Mouse (Mus musculus) C3H10T1/2 (cell line): ENCODE measurements around the gene Olfr459. TPM values are rescaled to one million over a fixed set of nuclear protein-coding genes. Genes with fewer than 3 reads are reported as not detected.

Experiments used
- polyA plus RNA-seq, 2 experiments: library from polyadenylated mRNA; unstranded; fragments of >200 nt; fragmentation: generic; extraction: Trizol; gene quantifications; one replicate each; pipeline ENCODE4 v1.2.1; 2012; ENCODE audit warnings: missing spikeins in 2 of 2

The Olfr459 gene
- not detected for polyA plus RNA-seq

GRCm38 (mm10) chr6:41775077-41775476, at the start of gene Olfr459:
Olfr459 (minus strand) TSS chr6:41775177.

Other genes with a start within 250 kb of the Olfr459 start
- 100 to 1,000 TPM in 1 of 2 experiments, 10 to 100 TPM in 1; 19.8 to 104 TPM for gene Ephb6, start 169.7 kb downstream of the Olfr459 start, polyA plus RNA-seq
- gene Trpv6, start 138.8 kb downstream of the Olfr459 start, polyA plus RNA-seq = under 1 TPM; 0.01 to 0.53 TPM
- gene Trpv5, start 94.4 kb downstream of the Olfr459 start, polyA plus RNA-seq = not detected
- not detected for gene Llcfc1, start 90.7 kb downstream of the Olfr459 start, polyA plus RNA-seq
- gene Kel, start 70.8 kb downstream of the Olfr459 start, polyA plus RNA-seq = not detected
- gene Pip, start 72.4 kb upstream of the Olfr459 start, polyA plus RNA-seq = not detected
- not detected for gene Sval2, start 77.8 kb upstream of the Olfr459 start, polyA plus RNA-seq
- gene Sval1, start 176.5 kb upstream of the Olfr459 start, polyA plus RNA-seq = not detected
- not detected for gene Sval3, start 193.0 kb upstream of the Olfr459 start, polyA plus RNA-seq